Mouse (Mus musculus) Patski (cell line): ENCODE results near the gene Zbtb8b. TPM values are rescaled to one million over a fixed set of nuclear protein-coding genes. Genes with fewer than 3 reads are reported as not detected.
"Not testable (repeated sequence)": the region's sequence is repeated elsewhere in the genome, so short reads cannot be mapped to it uniquely, and the experiment has no call there.

Experiments
- ATAC-seq: fragments of 100-300 bp; one replicate; pipeline ENCODE4 v1.8.0; 2021
- CTCF ChIA-PET: fragments of 350-600 bp; sonication (Branson Sonifier 250); formaldehyde crosslinking; loops from one replicate; lab custom pipeline; 2022; ENCODE audit warnings: inconsistent platforms; lab: Charles Lee
- POLR2A ChIA-PET: fragments of 350-600 bp; sonication (Branson Sonifier 250); formaldehyde crosslinking; loops from one replicate; lab custom pipeline; 2022; ENCODE audit warnings: antibody characterized with exemption, inconsistent platforms; lab: Charles Lee
- DNase-seq: peaks from one replicate; pipeline ENCODE4 v3.0.0-alpha.2; 2011; ENCODE audit warnings: low read depth, low spot score
- H3K27me3 ChIP-seq: fragments of 371-371 bp; one replicate; pipeline ENCODE4 v1.5.1; 2021
- CTCF ChIP-seq: fragments of 100-300 bp; IDR thresholded peaks from one replicate; pipeline ENCODE4 v1.5.1; 2021
- in situ Hi-C: fragments of 300-500 bp; cut with MboI; formaldehyde crosslinking; loops from 3 replicates; pipeline ENCODE4 v1.11.1; 2018; ENCODE audit warnings: low pct_unique_long_range_greater_than_20kb, mixed read lengths
- polyA plus RNA-seq: library from polyadenylated mRNA; unstranded; gene quantifications from one replicate; pipeline ENCODE4 v1.2.3, GENCODE M21; 2021

Zbtb8b gene
- polyA plus RNA-seq, 1 experiment from 2014 or later, result 0.17 TPM

- CTCF ChIA-PET, result interaction anchor here (1.0 kb wide), 1 partner anchor 8 kb away, joined by 3 read pairs; no protein-coding TSS in a partner anchor
- H3K27me3 ChIP-seq, result no peaks in the 10 kb centered on the region
- ATAC-seq, result no peak
These were observed 22.3 kb downstream of the Zbtb8b start for GRCm38 (mm10) chr4:129418321-129418720.

GRCm38 (mm10) chr4:129416478-129416877 lies 24.2 kb downstream of the Zbtb8b start:
- ATAC-seq (no peak), DNase-seq (peak; percentile 17)
- in situ Hi-C loops, result no loop called here
- no peaks in the 10 kb centered on the region for H3K27me3 ChIP-seq
- POLR2A ChIA-PET, result no interaction called here
- TF ChIP-seq CTCF, result no peak
- CTCF ChIA-PET, result interaction anchor here (1.1 to 2.1 kb wide), 2 partner anchors 13 to 39 kb away, joined by 4 to 6 read pairs; no protein-coding TSS in a partner anchor

More at GRCm38 (mm10) chr4:129418321-129418720, 22.3 kb downstream of the Zbtb8b start:
- DNase-seq, result no peak
- TF ChIP-seq CTCF, result no peak
- in situ Hi-C loops, result no loop called here
- POLR2A ChIA-PET, result no interaction called here

DNA sequence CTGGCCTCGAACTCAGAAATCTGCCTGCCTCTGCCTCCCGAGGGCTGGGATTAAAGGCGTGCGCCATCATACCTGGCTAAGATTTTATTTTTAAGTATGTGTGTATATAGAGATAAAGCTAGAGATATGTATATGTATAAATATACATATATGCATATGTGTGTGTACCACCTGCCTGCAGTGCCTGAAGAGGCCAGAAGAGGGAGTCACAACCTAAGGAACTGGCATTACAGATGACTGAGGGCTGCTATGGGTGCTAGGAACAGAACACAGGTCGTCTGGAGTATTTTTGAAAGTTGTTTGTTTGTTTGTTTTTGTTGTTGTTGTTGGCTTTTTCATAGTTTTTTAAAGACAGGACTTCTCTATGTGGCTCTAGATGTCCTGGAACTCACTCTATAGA lies 24.8 kb downstream of the Zbtb8b start:
- H3K27me3 ChIP-seq, result no peaks in the 10 kb centered on the region
- ChIA-PET POLR2A (no interaction called here), CTCF (interaction anchor here (1.1 to 2.1 kb wide), 2 partner anchors 13 to 39 kb away, joined by 4 to 6 read pairs; no protein-coding TSS in a partner anchor)
- no peak for DNase-seq
- peak; percentile 45 for TF ChIP-seq CTCF
- no peak for ATAC-seq
- in situ Hi-C loops, result no loop called here

GRCm38 (mm10) chr4:129410991-129411390 lies 29.7 kb downstream of the Zbtb8b start:
- CTCF ChIA-PET, result no interaction called here
- ATAC-seq (no peak), DNase-seq (no peak)
- TF ChIP-seq CTCF, result no peak
- in situ Hi-C loops, result no loop called here
- no peaks in the 10 kb centered on the region for H3K27me3 ChIP-seq
- POLR2A ChIA-PET, result no interaction called here

DNA sequence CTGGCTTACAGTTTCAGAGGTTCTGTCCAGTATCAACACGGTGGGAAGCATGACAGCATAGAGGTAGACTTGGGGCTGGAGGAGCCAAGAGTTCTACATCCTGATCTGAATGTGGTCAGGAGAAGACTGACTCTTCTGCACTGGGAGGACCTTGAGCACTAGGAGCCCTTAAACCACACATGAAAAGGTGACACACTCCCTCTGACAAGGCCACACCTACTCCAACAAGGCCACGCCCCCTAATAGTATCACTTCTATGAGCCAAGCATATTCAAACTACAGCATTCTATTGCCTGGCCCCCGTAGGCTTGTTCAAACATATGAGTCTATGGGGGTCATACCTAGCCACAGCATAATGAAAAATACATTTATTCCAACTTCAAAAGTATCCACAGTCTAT lies 30.1 kb downstream of the Zbtb8b start:
- POLR2A ChIA-PET, result not testable (repeated sequence)

DNA sequence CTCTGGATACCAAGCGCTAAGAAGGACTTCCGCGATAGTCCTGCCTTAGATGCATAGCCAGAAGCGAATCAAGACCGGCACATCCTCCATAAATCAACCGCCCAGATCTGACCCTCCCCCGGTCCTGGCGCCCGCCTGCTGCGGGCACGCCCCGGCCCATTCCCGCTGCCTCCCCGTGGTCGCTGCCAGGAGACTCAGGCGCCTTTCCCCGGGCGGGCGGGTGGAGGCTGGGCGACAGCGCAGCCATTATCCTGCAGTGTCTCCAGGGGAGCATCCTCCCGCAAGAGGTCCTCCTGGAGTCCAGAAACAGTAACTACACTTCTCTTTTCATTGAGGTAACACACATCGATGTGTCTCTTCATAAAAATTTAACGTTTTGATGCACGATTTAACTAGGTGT lies 34.2 kb downstream of the Zbtb8b start:
- no peak for DNase-seq
- no peaks in the 10 kb centered on the region for H3K27me3 ChIP-seq
- in situ Hi-C loops, result no loop called here
- TF ChIP-seq CTCF, result no peak
- CTCF ChIA-PET, result no interaction called here
- no peak for ATAC-seq
- POLR2A ChIA-PET, result no interaction called here

More for the DNA sequence above, 30.1 kb downstream of the Zbtb8b start:
- in situ Hi-C loops, ATAC-seq, DNase-seq, CTCF ChIA-PET, H3K27me3 ChIP-seq: not testable (repeated sequence)

- in situ Hi-C loops, result no loop called here
These were observed 40.8 kb downstream of the Zbtb8b start for GRCm38 (mm10) chr4:129399813-129400212.

DNA sequence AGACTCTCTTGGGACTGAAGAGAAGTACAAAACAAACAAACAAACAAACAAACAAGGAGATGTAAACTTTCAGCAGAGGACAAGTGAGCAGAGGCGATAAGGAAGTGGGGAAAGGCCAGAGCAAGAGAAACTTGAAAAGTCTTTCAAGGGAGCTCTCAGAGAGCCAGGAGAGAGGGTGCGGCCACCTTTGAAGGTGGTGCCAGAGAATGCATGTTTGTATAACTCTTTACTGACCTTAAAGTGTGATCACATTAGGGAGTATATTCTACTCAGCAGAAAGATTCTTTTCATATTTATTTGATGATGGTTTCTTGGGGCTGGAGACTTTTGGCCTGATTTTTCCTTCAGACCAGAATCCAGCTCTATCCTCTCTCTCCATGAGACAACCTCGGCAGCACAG lies 43.7 kb downstream of the Zbtb8b start:
- POLR2A ChIA-PET, result no interaction called here
- H3K27me3 ChIP-seq, result no peaks in the 10 kb centered on the region
- CTCF ChIA-PET, result no interaction called here
- DNase-seq (no peak), ATAC-seq (no peak)
- in situ Hi-C loops, result no loop called here
- TF ChIP-seq CTCF, result no peak

More at GRCm38 (mm10) chr4:129399813-129400212, 40.8 kb downstream of the Zbtb8b start:
- ChIA-PET CTCF (no interaction called here), POLR2A (no interaction called here)
- DNase-seq (no peak), ATAC-seq (no peak)
- no peak for TF ChIP-seq CTCF
- no peaks in the 10 kb centered on the region for H3K27me3 ChIP-seq

DNA sequence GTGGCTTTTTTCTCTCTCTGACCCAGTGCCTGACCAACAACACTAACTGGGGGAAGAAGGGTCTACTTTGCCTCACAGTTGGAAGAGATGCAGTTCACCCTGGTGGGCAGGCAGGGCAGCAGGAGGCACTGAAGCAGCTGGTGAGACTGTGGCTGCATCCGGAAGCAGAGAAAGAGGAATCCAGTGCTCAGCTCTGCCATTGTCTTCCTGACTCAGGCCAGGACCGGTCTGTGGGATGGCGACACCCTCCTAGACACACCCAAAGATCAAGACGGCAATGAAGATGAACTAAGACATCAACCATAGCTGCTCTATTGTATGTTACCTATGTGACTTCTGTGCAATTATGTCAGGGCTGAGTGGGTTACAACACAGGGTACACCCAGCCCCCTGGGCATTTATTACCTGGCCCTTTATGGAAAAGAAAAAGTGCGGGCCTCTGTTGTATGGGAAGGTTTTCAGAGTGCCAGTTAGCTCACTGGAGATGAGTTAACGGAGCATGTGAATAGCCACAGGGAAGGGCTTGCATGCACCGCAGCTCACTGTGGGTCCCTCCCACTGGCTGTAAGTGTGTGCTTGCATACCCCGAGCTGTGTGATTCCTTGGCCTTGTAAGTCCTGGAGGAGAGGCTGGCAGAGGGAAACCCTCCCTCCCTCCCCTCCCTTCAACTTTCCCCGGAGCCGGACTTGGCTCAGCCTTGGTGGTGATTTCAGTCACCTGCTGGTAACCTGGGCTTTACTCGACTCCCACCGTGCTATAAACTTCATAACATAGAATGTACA lies 46.4 kb downstream of the Zbtb8b start:
- no peak for TF ChIP-seq CTCF
- in situ Hi-C loops, result no loop called here
- no peak for ATAC-seq
- no peaks in the 10 kb centered on the region for H3K27me3 ChIP-seq
- POLR2A ChIA-PET, result no interaction called here
- no peak for DNase-seq
- CTCF ChIA-PET, result no interaction called here

GRCm38 (mm10) chr4:129390936-129391557 lies 49.6 kb downstream of the Zbtb8b start:
- DNase-seq (no peak), ATAC-seq (no peak)
- ChIA-PET POLR2A (no interaction called here), CTCF (no interaction called here)
- TF ChIP-seq CTCF, result no peak
- in situ Hi-C loops, result no loop called here
- H3K27me3 ChIP-seq, result no peaks in the 10 kb centered on the region

GRCm38 (mm10) chr4:129390216-129390743 lies 50.4 kb downstream of the Zbtb8b start:
- DNase-seq, result no peak
- POLR2A ChIA-PET, result no interaction called here
- ATAC-seq, result no peak
- in situ Hi-C loops, result no loop called here
- TF ChIP-seq CTCF, result no peak
- no peaks in the 10 kb centered on the region for H3K27me3 ChIP-seq
- CTCF ChIA-PET, result no interaction called here
